Mouse (Mus musculus) urinary bladder, postnatal 25 days (tissue): ENCODE results near the gene 2010111I01Rik.

ENCODE experiments used
- DNase-seq: peaks from one replicate; pipeline ENCODE4 v3.0.0; 2022; ENCODE audit warnings: low spot score

The 2010111I01Rik gene

DNA sequence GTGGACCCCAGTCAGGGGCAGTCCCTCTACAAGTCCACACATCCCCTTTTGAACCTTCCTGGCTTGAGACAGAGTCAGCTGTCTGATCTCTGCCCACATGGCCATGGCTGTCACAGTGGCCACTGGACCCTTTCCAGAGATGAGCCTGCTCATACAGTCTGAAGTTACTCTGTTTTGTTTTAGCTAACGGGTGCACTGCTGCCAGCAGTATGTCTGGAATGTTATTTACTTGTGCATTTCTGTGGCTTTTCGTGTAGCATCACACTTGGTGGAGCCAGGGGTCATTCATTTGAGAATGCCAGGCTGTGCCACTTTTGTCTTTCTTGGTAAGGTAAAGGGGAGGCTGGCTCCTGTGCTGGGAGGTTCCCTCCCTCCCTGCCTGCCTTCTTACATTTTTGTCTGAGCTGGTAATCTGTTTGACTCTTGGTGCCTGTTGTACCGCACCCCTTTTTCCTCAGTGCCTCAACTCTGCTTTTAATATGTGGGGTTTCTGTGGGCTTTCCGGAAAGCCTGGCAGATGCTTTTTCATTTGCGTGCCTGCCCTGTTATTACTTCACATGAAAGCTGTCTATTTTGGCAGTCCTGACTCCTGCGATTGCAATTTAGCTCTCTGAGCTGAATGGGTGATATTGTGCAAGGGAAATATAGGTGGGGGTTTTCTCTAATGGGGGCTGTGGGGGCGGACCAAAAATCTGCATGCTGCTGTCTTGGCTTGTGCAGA, 190.3 kb downstream of the 2010111I01Rik start:
- peak; percentile 19 for DNase-seq

DNA sequence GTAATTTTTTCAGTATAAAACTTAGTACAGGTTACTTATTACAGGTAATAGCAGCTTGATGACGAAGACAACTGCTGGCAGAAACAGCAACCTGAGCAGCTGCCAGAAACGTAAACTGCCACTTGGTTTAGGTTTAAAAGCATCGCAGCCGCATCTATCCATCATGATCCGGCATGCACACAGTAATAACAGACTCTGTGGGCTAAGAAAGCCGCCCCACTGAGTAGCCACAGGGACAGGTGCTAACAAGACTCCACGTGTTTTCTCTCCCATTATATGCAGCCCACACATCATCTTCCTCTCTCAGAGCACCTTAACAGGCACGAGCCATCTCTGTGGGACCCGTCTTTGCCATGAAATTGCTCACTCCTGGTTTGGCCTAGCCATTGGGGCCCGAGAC, 191.6 kb downstream of the 2010111I01Rik start:
- no peak for DNase-seq

DNA sequence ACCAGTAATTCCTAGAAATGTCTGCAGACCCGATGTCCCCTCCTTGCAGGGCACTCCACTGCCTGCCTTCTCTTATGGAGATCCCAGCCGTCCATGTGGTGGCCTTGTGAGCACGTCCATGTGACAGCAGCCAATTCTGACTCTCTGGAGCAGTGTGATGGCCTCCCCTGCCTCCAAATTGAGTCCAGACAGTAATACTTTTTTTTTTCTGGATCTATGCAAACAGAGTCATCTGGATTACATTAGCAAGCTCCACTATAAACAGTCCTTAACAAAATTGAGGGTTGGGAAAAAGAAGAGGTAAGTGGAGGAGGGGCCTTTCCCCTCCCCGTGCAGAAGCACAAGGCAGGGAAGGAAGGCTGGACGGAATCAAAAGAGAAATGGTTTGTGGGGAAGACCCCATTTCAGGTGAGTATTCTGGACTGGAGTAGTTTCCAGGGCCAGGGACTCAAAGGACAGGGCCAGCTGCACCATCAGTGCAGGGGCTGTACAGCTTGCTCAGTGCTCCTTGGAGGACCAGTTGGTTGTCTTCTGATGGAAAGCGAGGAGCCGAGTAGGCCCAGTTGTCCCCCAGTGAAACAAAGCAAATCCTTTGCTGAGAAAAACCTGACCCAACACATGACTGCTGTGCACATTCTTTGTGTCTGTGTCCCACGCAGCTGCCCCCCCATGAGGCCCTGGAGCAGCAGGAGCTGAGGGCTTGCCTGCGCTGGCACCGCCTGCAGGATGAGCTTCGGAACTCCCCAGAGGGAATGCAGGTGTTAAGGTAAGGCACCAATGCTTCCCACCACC, 205.8 kb downstream of the 2010111I01Rik start:
- no peak for DNase-seq

DNA sequence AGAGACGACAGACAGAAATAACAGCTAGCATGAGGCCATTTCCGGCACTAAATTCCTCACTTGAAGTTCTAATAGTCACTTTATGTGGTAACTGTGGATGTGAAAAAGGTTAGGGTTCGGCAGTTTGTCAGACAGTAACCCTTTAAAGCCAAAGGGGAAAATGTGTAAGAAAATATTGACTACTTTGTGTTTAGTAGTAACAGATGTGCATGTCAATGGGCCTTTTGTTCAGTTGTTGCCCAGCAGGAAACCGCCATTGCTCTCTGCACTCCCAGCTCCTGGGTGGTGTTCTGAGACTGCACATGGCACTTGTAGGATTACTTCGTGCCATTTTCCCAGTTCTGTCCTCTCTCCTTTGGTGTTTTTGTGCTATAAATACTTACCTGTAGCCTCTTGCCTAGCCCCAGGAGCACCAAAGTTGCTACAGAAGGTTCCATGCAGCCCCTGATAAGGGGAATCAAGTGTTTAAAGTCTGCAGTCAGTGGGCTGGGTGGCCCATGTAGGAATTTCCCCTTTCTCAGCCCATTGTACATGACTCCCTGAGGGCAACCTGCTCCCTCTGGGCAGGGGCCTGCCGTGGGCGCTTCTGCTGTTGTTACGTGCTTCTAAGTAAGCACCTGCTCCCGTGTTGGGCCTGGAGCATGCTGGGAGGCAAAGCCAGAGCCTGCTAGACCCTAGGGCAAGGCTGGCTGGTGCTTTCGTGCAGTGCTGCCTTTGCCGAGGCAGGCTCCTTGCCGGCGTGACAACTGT, 206.8 kb downstream of the 2010111I01Rik start:
- no peak for DNase-seq

DNA sequence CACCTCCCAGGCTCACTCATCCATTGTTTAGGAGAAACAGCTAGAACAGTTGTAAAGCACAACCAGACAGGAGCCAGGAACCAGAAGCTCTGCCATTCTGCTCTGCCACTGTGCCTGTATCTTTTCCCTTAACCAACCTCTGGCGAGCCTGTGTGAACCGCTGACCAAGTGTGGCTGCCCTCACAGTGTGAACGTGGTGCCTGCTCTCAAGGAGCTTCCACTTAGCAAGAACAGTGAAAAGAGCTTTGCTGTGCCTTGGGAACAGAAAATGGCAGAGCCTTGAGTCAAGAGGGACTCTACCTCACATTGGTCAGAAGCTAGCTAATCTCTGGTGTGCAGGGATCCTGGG, 207.4 kb downstream of the 2010111I01Rik start:
- no peak for DNase-seq

DNA sequence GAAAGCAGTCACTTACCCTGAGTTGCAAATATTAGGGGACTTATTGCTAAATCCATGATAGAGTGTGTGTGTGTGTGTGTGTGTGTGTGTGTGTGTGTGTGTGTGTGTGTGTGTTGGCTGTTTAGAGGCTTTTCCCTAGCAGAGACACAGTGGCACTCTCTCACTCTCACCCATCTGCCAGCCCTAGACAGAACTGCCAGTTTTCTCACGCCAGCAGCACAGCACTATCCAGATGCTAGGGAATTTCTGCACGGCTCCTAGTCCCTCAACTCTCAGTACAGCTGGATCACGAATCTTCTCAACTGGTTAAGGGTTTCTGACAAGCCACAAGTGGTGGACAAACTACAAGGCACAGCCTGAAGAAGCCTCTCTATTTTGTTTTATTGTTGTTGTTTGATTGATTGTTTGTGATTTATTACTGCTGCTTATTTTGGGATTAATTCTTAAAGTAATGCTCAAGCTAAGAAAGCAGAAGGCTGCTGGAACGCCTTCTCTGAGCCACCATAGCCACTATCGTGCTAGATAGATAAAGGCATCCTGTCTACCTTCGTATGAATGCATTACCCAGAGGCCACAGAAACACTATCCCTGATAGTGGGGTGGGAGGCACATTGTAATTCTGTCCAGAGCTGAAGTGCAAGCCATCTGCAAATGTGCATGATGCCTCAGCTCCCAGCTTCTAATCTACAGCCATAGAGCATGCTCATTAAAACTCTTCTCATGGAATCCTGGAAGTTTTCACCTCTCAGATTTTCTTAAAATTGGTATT, 209.7 kb downstream of the 2010111I01Rik start:
- DNase-seq, result no peak

DNA sequence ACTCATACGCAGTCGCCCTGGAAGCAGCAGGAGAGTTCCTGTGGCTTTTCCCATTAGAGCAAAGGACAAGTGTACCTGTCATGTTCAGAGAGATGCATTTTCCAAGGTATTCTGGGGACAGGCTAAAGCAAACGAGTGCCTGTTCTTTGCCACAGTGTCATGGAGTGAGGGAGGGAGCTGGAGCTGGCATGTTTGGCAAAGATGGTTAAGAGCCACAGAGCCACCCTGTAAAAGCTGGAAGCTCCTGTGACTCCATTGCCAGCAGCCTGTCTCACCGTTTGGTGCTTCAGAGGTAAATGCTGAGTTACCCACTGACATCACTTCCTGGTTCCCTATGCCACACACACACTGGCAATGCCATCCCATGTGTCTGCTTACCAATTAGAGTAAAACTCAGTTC, 211.4 kb downstream of the 2010111I01Rik start:
- DNase-seq, result no peak

DNA sequence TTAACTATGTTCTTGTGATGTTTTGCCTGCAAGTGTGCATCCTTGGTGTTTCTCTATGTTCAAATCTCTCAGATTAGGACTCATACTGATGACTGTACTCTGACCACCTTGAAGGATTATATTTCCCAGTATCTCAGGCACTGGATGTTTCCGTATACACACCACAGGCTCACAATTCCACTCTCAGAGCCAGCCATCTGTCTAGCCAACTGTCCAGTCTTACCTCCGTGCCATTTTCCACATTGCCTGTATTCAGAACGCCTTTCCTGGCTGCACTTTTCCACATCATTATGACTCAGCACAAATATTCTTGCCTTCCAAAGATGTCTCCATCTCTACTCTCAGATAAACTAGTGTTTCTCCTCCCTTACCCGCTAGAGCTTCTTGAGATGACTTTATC, 212.5 kb downstream of the 2010111I01Rik start:
- no peak for DNase-seq

DNA sequence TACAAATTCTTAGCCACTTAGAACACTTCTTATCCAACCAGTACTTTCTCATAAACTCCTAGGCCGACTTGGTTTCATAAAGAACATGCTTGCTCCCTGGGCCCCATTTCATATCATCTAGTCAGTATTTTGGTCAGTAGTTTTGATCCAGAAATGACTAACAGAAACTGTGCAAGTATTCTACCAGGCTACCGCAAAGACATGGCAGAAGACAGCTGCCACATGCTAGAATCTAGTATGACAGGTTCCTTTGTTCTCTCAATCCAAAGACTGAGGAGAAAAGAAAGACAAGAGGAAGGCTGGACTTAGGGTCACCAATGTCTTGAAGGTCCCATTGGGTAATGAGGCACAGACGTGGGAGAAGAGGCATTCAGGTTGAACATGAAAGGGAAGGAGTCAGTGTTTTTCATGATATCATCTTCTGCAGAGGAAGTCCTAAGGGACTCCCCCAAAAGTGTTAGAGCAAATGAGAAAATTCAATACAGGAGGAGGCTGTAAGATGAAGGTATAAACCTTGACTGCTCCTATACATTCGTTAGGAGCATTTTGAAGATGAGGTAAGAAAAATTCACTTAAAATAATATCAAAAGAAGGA, 216.0 kb downstream of the 2010111I01Rik start:
- DNase-seq, result no peak

DNA sequence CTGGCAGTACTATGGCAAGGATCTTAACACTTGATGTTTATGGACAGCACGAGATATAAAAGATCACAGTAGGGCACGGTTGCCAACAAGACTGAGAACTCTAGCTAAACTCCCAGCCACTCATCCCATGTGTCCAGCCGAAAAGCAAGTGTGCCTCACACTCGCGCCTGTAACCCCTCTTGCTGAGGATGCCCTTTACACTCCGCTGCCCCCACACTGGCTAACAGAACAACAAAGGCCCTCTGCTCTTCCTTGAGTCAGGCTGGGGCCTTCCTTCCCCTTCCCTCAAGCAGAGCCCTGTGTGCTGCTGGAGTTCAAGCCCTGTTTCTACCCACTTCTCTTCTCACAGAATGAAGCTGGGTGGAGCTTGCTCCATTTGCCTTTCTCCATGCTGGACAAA, 220.3 kb downstream of the 2010111I01Rik start:
- no peak for DNase-seq

DNA sequence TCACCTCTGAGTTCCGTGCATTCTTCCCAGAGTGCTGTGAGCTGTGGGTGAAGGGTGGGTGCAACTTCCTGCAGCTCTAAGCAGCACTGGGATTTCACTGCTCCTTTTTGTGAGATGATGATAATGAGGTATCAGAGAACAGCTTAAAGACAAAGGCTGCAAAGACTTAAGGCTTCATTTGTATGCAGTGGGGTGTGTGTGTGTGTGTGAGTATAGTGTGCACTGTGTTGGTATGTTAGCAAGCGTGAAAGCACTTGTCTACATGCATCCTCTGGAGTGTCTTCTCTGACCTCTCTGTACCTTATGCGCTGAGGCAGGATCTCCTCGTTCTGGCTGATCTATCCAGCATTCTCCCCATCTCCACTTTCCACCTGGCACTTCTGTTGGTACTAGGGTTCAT, 221.5 kb downstream of the 2010111I01Rik start:
- no peak for DNase-seq

DNA sequence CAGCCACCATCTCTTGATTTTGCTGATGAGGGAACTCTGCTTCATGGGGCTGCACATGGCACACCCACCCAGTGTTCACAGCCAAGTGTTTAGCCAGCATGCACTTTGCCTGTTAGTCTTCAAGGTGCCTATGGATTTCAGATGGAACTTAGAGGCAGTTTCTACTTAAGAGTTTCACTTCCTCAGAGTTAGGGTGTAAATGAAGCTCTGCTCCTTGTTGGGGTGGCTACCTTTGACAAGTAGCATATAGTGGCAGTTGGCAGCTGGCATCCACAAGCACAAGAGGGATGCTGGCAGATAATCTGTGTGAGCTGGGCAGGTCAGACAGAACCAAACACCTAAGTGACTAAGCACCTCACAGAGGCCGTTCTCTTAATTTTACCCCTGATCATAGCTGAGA, 221.9 kb downstream of the 2010111I01Rik start:
- DNase-seq, result no peak

DNA sequence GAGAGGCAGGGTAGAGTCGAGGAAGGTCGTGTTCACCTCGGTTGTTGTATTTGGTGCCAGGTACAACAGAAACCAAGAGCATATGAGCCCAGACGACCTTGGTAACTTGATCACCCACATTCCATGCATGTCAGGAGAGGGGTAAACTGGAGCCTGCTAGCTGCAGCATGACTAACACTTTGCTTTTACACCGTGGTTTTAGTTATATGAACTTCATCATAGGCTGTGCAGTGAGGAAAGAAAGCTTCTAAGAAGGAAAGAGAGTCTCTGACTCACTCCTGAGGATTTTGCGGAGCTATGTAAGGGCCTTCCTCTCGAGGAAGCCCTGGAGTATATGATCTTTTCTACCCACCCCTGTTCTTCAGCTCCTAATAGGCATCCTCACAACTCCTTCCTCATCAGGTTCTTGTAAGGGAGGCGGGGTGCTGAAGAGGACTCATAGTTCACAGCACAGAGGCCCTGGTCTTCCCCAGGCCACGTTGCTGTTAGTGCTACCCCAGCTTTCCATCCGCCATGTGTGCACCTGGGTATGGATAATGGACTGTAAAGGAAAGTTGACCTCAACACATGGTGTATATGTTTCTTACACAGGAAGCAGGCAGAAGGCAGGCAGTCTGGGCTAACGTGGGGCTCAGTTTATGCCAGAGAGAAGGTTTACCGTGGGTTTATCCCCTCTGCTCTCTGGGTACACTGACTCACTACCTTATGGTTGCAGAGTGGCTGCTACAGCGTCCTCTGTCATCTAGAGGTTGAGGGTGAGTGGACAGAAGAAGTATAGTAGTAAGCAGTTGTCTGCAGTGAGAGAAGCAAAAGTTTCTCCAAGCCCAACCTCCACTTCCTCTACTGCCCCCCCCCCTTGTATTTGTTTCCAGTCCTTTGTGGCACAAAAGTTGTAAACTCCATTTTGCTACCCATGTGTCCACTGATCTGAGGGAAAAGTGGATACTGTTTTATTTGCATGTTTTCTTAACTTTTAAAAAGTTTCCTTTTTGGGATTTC, 222.8 kb downstream of the 2010111I01Rik start:
- no peak for DNase-seq

DNA sequence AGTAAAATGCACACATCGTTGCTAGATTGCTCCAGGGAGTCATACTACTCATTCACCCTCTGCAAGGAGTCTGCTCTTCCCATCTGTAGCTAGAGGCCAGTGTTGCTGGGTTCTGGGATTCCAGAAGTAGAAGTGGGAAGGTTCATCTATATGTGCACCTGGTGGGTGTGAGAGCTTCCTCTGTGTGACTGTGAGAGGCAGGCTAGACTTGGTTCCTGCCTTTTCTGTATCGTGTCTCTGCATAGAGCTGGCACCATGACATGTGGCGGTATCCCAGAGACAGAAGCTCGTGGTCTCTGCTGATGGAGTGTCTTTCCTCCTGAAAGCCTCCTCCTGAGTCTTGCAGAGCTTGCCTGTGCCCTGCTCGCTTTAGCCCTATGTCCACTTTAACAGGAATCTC, 223.6 kb downstream of the 2010111I01Rik start:
- no peak for DNase-seq

DNA sequence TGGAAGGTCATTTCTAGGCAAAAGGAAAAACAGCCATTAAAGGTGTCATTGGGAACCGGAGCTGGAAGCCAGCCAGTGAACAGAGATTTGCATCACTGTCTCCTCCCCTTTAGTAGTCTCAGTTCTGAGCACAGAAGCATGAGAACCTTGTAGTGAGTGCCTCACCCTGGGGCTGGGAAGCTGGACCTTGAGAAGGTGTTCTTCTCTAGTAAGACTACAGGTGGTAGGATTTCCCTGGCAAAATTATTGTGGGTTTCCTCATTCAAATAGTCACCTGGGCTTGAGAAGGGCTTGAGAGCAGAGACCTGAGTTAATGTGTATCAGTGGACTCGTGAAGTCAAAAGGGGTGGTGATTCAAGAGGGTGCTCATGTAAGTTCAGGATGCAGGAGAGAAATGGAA, 224.1 kb downstream of the 2010111I01Rik start:
- no peak for DNase-seq

DNA sequence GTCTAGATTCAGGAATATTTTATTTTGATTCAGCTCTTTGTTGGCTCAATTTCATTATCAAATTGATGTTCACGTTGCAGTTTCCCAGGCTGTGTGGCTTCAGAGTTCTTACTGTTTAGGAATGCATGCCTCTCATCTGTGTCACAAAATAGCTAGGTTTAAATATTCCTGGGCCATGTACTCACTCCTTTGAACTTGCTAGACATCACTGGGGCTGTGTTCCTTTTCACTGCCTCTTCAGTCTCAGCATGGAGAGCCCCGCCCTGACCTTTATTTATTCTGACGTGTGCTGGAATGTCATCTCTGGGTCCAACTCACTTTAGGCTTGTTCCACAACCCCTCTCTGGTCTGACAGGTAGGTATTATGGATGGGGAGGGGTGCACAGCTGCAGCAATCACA, 228.7 kb downstream of the 2010111I01Rik start:
- DNase-seq, result no peak

DNA sequence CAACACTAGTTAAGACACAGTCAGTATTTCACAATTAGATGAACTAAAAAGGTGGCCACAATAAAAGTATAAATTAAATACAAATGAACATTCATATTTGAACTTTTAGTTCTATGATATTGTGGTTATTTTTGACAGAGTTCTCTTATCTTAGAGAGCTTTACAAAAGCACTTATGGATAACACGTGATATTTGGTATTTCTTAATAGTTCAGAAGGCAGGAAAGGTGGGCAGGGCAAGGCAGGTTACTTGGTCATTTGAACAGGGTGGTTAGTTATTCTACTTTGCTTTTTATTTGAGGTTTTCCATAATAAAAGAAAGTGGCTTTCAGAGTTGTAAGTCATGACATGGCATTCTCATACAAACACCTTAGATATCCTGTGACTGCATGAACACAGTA, 233.3 kb downstream of the 2010111I01Rik start:
- no peak for DNase-seq

DNA sequence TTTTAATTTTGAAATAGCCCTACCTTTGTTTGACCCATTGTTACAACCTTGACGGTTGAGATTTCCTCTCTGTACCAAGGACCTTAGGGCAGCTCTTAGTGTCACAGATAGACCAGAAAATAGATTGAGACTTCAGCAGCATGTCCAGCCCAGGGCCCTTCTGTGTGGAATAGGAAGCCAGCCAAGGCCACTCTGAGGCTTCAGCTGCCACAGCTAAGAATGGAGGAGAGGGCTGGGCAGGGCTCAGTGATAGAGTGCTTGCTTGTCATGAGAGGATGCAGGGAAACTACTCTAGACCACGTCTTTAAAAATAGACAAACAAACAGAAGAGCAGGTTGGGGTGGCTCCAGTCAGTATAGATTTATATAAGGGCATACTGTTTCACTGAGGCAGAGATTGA, 234.9 kb downstream of the 2010111I01Rik start:
- DNase-seq, result no peak

DNA sequence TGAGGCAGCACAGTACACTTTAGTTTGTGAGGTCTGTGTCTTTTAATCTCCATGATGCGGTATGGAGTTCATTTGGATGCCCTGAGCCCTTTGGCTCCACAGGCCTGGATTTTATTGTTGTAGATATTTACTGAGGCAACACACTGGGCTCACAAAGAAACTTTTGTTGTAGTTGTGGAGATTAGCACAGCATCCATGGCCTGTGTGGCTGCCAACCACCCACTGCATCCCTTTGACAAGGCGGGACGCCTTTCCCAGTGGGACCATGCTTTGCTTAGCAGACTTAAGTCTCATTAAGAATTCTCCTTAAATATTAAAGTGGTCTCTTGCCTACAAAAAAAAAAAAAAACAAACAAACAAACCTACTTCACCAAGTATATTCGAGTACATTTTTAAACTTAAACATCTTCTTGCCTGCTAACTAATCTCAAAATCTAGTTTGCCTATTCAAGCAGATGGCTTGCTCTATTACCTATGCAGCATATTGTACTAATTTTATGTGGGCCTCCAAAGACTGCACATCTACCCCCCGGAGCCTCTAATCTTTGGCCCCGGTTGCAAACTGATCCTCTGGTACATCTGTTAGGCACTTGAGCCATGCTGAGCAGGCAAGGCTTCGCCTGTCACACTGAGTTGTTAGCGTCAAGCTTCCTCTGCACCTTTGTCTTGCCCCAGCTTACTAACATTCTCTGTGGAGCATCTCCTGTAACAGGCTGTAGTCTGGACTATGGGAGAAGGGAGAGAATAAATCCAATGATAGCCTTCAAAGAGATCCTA, 239.0 kb downstream of the 2010111I01Rik start:
- DNase-seq, result no peak

DNA sequence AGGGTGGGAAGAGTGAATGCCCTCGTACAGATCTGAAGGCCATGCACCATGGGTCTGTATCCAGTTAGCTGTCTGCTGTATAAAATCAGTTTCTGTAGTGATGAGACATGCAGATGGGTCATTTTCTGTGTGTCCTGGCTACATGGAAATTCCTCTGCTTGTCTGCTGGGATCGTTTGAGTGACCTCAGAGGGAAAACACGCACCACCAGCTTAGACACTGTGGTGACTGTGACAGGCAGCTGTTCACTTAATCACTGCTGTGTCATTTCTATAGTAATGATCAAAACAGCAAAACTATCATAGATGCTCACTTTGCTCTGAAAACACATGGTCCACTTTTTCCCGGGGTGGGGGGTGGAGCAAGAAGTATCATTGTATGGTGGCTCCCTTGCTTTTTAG, 241.1 kb downstream of the 2010111I01Rik start:
- DNase-seq, result no peak
